Mouse (Mus musculus) frontal cortex, postnatal 14 days (tissue): ENCODE measurements around the gene Ankk1.
A peak's percentile ranks its signal among the peaks of the same experiment; 100 is the strongest.

Experiments
- DNase-seq, 2 experiments: peaks; one replicate each; pipeline ENCODE4 v3.0.0; 2022; ENCODE audit warnings: low spot score in 2 of 2

Gene Ankk1

GRCm38 (mm10) chr9:49426921-49427320, at the start of gene Ankk1:
Gene Ankk1, minus strand, starts transcription at chr9:49427021.
- DNase-seq = no peak

GRCm38 (mm10) chr9:49472126-49472525, 45.3 kb upstream of the Ankk1 start:
- no peak for DNase-seq

- no peak for DNase-seq
Measured at GRCm38 (mm10) chr9:49470946-49471345, 44.1 kb upstream of the Ankk1 start.

- no peak for DNase-seq
Measured at GRCm38 (mm10) chr9:49470006-49470405, 43.2 kb upstream of the Ankk1 start.

- DNase-seq = no peak
Measured at GRCm38 (mm10) chr9:49456136-49456535, 29.3 kb upstream of the Ankk1 start.

- DNase-seq = no peak
Measured at GRCm38 (mm10) chr9:49452396-49452795, 25.6 kb upstream of the Ankk1 start.

- DNase-seq = no peak
Measured at GRCm38 (mm10) chr9:49450491-49450890, 23.7 kb upstream of the Ankk1 start.

GRCm38 (mm10) chr9:49442621-49443020, 15.8 kb upstream of the Ankk1 start:
- DNase-seq = no peak

- DNase-seq = no peak
Measured at GRCm38 (mm10) chr9:49427478-49427877, 657 bp upstream of the Ankk1 start.

GRCm38 (mm10) chr9:49425585-49425984, 1.2 kb downstream of the Ankk1 start:
- DNase-seq = no peak

- DNase-seq = no peak
Measured at GRCm38 (mm10) chr9:49423866-49424265, 3.0 kb downstream of the Ankk1 start.

GRCm38 (mm10) chr9:49410621-49411020, 16.2 kb downstream of the Ankk1 start:
- no peak for DNase-seq

GRCm38 (mm10) chr9:49407028-49407427, 19.8 kb downstream of the Ankk1 start:
- no peak for DNase-seq

GRCm38 (mm10) chr9:49403711-49404110, 23.1 kb downstream of the Ankk1 start:
- DNase-seq = no peak

- no peak for DNase-seq
Measured at GRCm38 (mm10) chr9:49396006-49396405, 30.8 kb downstream of the Ankk1 start.

- no peak for DNase-seq
Measured at GRCm38 (mm10) chr9:49392242-49392641, 34.6 kb downstream of the Ankk1 start.

- DNase-seq = peak; percentile 15 to 24
Measured at GRCm38 (mm10) chr9:49386119-49386518, 40.7 kb downstream of the Ankk1 start.

GRCm38 (mm10) chr9:49385301-49385700, 41.5 kb downstream of the Ankk1 start:
- no peak for DNase-seq

- DNase-seq = no peak
Measured at GRCm38 (mm10) chr9:49384855-49385254, 42.0 kb downstream of the Ankk1 start.

GRCm38 (mm10) chr9:49384041-49384440, 42.8 kb downstream of the Ankk1 start:
- no peak for DNase-seq

- no peak for DNase-seq
Measured at GRCm38 (mm10) chr9:49379962-49380361, 46.9 kb downstream of the Ankk1 start.

GRCm38 (mm10) chr9:49373946-49374345, 52.9 kb downstream of the Ankk1 start:
- DNase-seq = no peak

- no peak for DNase-seq
Measured at GRCm38 (mm10) chr9:49365763-49366162, 61.1 kb downstream of the Ankk1 start.
